Mouse (Mus musculus): ENCODE measurements around the gene Lelp1. TPM values are rescaled to one million over a fixed set of nuclear protein-coding genes. Genes with fewer than 3 reads are reported as not detected.

The Lelp1 gene
- polyA plus RNA-seq, 1 experiment from 2014 or later, result not detected

Other genes with a start within 250 kb of the Lelp1 start
- gene Pglyrp3, start 128.2 kb downstream of the Lelp1 start, polyA plus RNA-seq (2015; fragmentation: Nextera tagmentation; extraction: Ambion mirVana), result not detected in 2 replicates
- gene Lor, start 59.6 kb downstream of the Lelp1 start, polyA plus RNA-seq (2015; fragmentation: Nextera tagmentation; extraction: Ambion mirVana), result 0.38 and 0.51 TPM in 2 replicates
- not detected in 2 replicates for gene Prr9, start 18.8 kb downstream of the Lelp1 start, polyA plus RNA-seq (2015; fragmentation: Nextera tagmentation; extraction: Ambion mirVana)
- gene Sprr2a1, start 73.1 kb upstream of the Lelp1 start, polyA plus RNA-seq (2015; fragmentation: Nextera tagmentation; extraction: Ambion mirVana), result 0.22 TPM in 1 of 2 replicates, not detected in the other
- gene Sprr2a2, start 73.2 kb upstream of the Lelp1 start, polyA plus RNA-seq (2015; fragmentation: Nextera tagmentation; extraction: Ambion mirVana), result 4.2 and 15.4 TPM in 2 replicates
- 0.87 TPM in 1 of 2 replicates, not detected in the other for gene Sprr2a3, start 142.7 kb upstream of the Lelp1 start, polyA plus RNA-seq (2015; fragmentation: Nextera tagmentation; extraction: Ambion mirVana)
- gene Sprr2b, start 173.9 kb upstream of the Lelp1 start, polyA plus RNA-seq (2015; fragmentation: Nextera tagmentation; extraction: Ambion mirVana), result not detected in 2 replicates
- gene Sprr2d, start 196.4 kb upstream of the Lelp1 start, polyA plus RNA-seq (2015; fragmentation: Nextera tagmentation; extraction: Ambion mirVana), result not detected in 2 replicates
- not detected in 2 replicates for gene Sprr2e, start 209.4 kb upstream of the Lelp1 start, polyA plus RNA-seq (2015; fragmentation: Nextera tagmentation; extraction: Ambion mirVana)
- gene Sprr2f, start 222.4 kb upstream of the Lelp1 start, polyA plus RNA-seq (2015; fragmentation: Nextera tagmentation; extraction: Ambion mirVana), result not detected in 2 replicates
- not detected in 2 replicates for gene Sprr2h, start 242.9 kb upstream of the Lelp1 start, polyA plus RNA-seq (2015; fragmentation: Nextera tagmentation; extraction: Ambion mirVana)